Mouse (Mus musculus): ENCODE results near the gene Gpat2. TPM values are rescaled to one million over a fixed set of nuclear protein-coding genes. Genes with fewer than 3 reads are reported as not detected.

The Gpat2 gene
- total RNA-seq, 2 experiments from 2014 or later = 0.29 to 0.37 TPM

DNA sequence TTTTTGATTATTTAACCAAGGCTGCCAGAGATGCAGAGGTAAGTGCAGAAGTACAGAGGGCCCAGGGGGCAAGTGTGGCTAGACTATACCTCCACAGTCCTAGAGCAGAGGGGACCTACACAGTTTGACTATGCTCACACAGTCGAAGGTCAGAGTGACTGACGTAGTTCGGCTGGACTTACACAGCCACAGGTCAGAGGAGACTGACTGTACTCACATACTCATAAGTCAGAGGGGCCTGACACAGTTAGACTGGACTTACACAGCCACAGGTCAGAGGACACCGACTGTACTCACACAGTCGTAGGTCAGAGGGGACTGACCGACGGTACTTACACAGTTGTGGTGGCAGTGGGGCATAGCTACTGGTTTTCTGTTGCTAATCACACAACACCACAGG is 26.3 kb upstream of the Gpat2 start:
- DNase-seq (ENCODE audit: extremely low spot score in 1 of 2, low spot score in 2 of 2) = no peak
- no peak overlapping the region for H3K4me3 ChIP-seq
- no peak for TF ChIP-seq CTCF (IDR thresholded peaks at IDR 0.05)
- no peak overlapping the region for H3K27ac ChIP-seq
- intact Hi-C loops (cut with DNase I) = no loop called here

DNA sequence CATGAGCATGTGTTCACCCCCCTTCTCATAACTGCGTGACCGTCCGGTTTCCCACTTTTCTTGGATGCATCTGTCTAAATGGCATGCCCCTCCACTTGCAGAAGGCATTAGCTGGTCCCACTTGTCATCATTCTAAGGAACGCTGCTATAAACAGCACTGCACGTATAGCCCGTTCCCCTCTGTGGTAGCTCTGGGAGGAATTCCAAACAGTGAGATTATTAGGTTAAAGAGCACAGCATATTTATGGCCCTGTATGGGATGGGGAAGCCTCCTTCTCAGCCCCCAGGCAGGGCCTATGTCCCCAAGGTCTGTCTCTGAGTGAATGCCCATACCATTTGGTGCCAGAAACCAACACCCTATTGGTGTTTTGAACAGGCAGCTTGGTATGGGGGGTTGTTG is 13.9 kb upstream of the Gpat2 start:
- no peak for TF ChIP-seq CTCF (IDR thresholded peaks at IDR 0.05)
- no peak overlapping the region for H3K4me3 ChIP-seq
- H3K27ac ChIP-seq = no peak overlapping the region
- intact Hi-C loops (cut with DNase I) = no loop called here
- no peak for DNase-seq (ENCODE audit: extremely low spot score in 1 of 2, low spot score in 2 of 2)

GRCm38 (mm10) chr2:127415806-127416205 is 9.2 kb upstream of the Gpat2 start:
- Histone ChIP-seq H3K27ac (no peak overlapping the region), H3K4me3 (no peak overlapping the region)
- intact Hi-C loops (cut with DNase I) = no loop called here
- no peak for DNase-seq (ENCODE audit: extremely low spot score in 1 of 2, low spot score in 2 of 2)
- no peak for TF ChIP-seq CTCF (IDR thresholded peaks at IDR 0.05)

GRCm38 (mm10) chr2:127416706-127417105 is 8.3 kb upstream of the Gpat2 start:
- intact Hi-C loops (cut with DNase I) = no loop called here
- no peak for TF ChIP-seq CTCF (IDR thresholded peaks at IDR 0.05)
- Histone ChIP-seq H3K27ac (no peak overlapping the region), H3K4me3 (no peak overlapping the region)
- DNase-seq (ENCODE audit: extremely low spot score in 1 of 2, low spot score in 2 of 2) = no peak

DNA sequence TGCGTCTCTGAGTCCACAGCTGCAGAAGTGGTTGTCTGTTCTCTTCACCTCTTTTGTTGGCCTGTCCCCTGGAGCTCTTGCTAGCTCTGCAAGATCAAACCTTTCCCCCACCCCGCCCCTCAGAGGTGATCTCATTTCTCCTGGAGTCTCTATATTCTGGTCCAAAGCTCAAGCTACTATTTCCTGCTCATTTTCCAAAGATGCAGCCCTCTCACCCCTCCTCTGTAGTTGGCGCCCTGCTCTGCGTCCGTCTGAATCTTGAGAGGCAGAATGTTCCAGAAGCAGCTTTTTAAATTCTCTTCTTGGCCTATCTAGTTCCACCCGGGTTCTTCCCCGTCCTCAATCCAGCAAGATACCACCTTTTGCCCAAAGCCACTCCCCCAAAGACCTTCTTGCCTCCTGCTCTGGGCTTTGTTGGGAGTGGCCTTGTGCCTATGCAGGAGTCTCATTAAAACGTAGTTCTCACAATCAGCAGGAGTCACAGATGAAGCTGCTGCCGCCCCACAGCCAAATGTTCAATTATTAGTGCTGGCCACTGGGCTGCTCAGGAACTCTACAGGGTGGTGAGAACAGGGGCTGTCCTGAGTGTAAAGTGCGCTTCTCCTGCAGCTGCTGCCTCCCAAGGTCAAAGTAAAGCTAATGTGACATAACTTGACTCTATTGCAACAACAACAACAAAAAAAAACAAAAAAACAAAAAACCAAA is 6.6 kb upstream of the Gpat2 start:
- DNase-seq (ENCODE audit: extremely low spot score in 1 of 2, low spot score in 2 of 2) = no peak
- no peak for TF ChIP-seq CTCF (IDR thresholded peaks at IDR 0.05)
- Histone ChIP-seq H3K27ac (no peak overlapping the region), H3K4me3 (no peak overlapping the region)
- intact Hi-C loops (cut with DNase I) = no loop called here

DNA sequence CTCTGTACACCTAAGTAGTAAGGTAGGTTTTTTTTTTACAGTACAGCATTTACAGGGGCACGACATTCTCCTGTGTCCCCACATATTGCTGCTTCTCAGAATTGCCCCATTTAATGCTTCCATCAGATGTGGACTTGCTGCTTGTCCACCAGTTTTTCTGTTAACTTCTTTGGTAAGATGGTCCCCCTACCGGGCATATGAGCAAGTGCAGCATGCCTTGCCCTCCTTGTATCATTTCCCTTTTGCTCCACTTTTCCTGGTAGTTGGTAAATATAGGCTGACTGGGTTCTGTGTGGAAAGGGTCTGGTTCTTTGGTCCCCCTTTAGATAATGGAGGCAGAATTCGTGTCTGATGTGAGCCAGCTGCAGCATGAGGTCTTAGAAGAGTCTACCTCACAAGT is 5.2 kb downstream of the Gpat2 start:
- no peak overlapping the region for H3K27ac ChIP-seq
- TF ChIP-seq CTCF (IDR thresholded peaks at IDR 0.05) = peak; percentile 86
- intact Hi-C loops (cut with DNase I) = loop anchor here (1.0 kb wide), 1 partner anchor 68 kb away; no protein-coding TSS in a partner anchor
- no peak overlapping the region for H3K4me3 ChIP-seq
- DNase-seq (ENCODE audit: extremely low spot score in 1 of 2, low spot score in 2 of 2) = peak; percentile 39 to 56

DNA sequence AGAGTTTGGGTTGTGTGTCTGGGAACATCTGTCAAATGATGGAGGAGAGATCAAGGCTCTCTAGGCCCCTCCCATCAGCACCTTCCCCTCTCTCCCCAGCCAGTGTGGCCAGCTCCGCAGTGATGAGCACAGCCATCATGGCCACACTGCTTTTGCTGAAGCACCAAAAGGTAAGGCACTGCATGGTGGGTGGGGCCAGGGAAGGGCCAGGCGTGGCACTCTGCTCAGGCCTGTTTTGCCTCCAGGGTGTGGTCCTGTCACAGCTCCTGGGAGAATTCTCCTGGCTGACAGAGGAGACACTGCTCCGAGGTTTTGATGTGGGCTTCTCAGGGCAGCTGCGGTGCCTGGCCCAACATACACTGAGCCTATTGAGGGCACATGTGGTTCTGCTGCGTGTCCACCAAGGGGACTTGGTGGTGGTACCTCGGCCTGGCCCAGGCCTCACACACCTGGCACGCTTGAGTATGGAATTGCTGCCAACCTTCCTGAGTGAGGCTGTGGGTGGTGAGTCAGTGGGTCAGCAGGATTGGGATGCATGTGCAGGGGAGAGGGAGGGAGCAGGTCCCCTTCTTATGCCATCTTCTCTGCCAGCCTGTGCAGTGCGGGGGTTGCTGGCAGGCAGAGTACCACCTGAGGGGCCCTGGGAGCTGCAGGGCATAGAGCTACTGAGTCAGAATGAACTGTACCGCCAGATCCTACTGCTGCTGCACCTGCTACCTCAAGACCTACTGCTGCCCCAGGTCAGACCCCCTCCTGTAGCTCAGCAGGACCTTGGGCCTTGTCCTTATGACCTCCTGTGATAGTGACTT is 8.7 kb downstream of the Gpat2 start:
- H3K4me3 ChIP-seq = no peak overlapping the region
- TF ChIP-seq CTCF (IDR thresholded peaks at IDR 0.05) = no peak
- no peak for DNase-seq (ENCODE audit: extremely low spot score in 1 of 2, low spot score in 2 of 2)
- H3K27ac ChIP-seq = no peak overlapping the region
- intact Hi-C loops (cut with DNase I) = no loop called here

DNA sequence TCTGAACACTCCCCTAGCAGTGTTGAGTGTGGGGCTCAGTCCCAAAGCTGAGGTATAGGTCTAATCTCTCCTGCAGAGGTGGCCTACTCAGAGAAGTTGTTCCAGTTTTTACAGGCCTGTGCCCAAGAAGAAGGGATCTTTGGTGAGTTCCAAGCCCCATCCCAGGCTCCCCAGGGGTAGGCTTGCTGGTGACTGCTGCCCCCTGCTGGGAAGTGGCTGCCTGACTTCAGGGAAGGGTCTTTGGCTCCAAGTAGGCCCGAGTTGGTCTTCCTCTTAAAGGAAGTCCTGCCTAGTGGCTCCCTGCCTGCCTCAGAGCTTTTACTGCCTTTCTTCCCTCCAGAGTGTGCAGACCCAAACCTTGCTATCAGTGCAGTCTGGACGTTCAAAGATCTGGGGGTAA is 10.1 kb downstream of the Gpat2 start:
- peak in 1 of 2 experiments; percentile 40 for DNase-seq (ENCODE audit: extremely low spot score in 1 of 2, low spot score in 2 of 2)
- Histone ChIP-seq H3K4me3 (no peak overlapping the region), H3K27ac (no peak overlapping the region)
- intact Hi-C loops (cut with DNase I) = no loop called here
- peak; percentile 58 for TF ChIP-seq CTCF (IDR thresholded peaks at IDR 0.05)

DNA sequence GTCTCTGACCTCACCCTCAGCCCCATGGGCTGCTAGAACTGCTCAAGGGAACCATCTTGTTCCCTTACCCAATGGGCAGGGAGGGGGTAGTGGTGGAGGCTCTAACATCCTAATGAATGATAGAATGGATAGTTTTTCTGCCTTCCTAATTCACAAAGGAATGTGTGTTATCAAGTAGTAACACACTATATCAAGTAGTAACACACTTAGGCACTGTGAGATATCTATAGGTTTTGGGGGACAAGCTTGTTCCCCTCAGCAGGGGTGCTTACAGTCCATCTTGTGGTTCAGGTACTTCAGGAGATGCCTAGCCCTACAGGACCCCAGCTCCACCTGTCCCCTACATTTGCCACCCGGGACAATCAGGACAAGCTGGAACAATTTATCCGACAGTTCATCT is 10.6 kb downstream of the Gpat2 start:
- no peak overlapping the region for H3K27ac ChIP-seq
- intact Hi-C loops (cut with DNase I) = no loop called here
- TF ChIP-seq CTCF (IDR thresholded peaks at IDR 0.05) = no peak
- no peak for DNase-seq (ENCODE audit: extremely low spot score in 1 of 2, low spot score in 2 of 2)
- no peak overlapping the region for H3K4me3 ChIP-seq

- no peak for TF ChIP-seq CTCF (IDR thresholded peaks at IDR 0.05)
- no peak overlapping the region for H3K4me3 ChIP-seq
- DNase-seq (ENCODE audit: extremely low spot score in 1 of 2, low spot score in 2 of 2) = no peak
- intact Hi-C loops (cut with DNase I) = no loop called here
- H3K27ac ChIP-seq = no peak overlapping the region
Observed at GRCm38 (mm10) chr2:127437697-127438096, 12.7 kb downstream of the Gpat2 start.

- peak; percentile 89 to 93 for DNase-seq (ENCODE audit: extremely low spot score in 1 of 2, low spot score in 2 of 2)
- TF ChIP-seq CTCF (IDR thresholded peaks at IDR 0.05) = no peak; the same call in none of the 2 replicates
- H3K27ac ChIP-seq = peak within 1 kb of the TSS; percentile 75
- H3K4me3 ChIP-seq = peak within 1 kb of the TSS; percentile 60
- intact Hi-C loops (cut with DNase I) = no loop called here
Observed at GRCm38 (mm10) chr2:127444055-127444789, 19.2 kb downstream of the Gpat2 start, which contains the start of gene Fahd2a. Fahd2a (minus strand) TSS chr2:127444565.

DNA sequence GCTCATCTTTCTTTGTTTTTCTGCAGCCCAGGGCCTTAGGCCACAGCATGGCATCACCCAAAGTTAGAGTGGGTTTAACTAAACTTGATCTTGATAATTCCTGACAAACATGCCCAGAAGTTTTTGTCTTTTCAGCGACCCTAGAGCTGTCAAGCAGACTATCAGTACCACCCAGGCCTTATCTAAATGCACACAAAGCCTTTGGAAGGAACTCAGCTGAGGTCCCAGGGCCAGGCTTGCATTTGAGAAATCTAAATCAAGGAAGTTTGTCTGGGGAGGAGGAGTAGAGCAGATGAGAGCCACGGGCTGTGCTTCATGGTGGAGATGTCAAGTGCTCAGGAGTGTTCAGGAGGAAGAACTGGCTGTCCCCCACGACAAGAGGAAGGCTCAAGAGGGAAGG is 21.8 kb downstream of the Gpat2 start:
- no peak overlapping the region for H3K27ac ChIP-seq
- no peak overlapping the region for H3K4me3 ChIP-seq
- DNase-seq (ENCODE audit: extremely low spot score in 1 of 2, low spot score in 2 of 2) = no peak
- no peak for TF ChIP-seq CTCF (IDR thresholded peaks at IDR 0.05)
- intact Hi-C loops (cut with DNase I) = no loop called here
